Mouse (Mus musculus) G1E (cell line): ENCODE measurements around the gene Mtmr10.

Experiments used
- CTCF ChIP-seq: IDR thresholded peaks from 2 replicates; pipeline ENCODE4 v1.5.1; 2012; ENCODE audit warnings: low read depth, low read length, inconsistent platforms, mixed read lengths
- GATA1 ChIP-seq: IDR thresholded peaks from 2 replicates; pipeline ENCODE4 v1.6.1; 2012; ENCODE audit warnings: borderline replicate concordance, low read length, inconsistent platforms, mixed read lengths
- POLR2AphosphoS5 ChIP-seq: IDR thresholded peaks from 2 replicates; pipeline ENCODE4 v1.6.1; 2012; ENCODE audit warnings: low read depth, low read length, inconsistent platforms; ENCODE audit not compliant: insufficient replicate concordance

DNA sequence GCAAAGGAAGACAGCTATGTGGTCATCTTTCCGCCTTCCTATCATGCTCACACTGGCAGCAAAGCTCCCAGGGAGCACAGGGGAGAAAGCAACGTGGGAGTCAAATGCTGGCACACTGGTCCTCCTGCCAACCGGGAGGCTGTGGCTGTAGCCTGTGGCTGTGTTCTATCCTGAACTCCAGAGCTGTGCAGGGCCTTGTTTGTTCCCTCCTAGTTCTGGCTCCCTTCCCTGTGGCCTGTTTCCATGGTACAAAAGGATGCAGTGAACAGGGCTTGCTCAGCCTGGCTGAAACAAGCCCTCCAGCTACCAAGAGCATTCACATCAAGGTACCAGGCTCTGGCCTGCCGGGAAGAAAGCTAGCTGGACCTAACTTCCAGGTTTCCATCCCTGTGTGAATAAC lies 63.6 kb downstream of the Mtmr10 start:
- no peak for TF ChIP-seq CTCF
- no peak for TF ChIP-seq GATA1
- TF ChIP-seq POLR2AphosphoS5: no peak
